32 mouse cellular contexts compared by ENCODE assay signal in the genomic region with DNA sequence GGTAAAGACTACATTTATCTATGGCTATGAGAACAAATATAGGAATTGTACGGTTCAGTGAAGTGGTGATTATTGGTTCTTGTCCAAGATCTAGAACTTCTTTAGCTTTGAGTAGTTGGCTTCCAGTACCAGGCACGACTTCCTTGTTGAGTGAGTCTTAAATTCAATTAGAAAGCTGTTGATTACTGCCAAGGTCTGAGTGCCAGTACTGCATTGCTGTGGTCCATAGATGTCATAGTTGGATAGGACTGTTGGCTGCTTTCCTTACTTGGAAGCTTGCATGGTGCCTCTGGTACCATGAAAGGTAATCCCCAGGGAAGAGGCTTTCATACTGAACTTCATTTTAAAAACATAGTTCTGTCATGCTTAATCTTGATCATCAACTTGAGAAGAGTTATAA.
"Had no signal": no experiment of that assay in that cellular context is flagged by ENCODE, and none has a peak within 500 bp of the region (broad histone marks: within the 10 kb centered on the region; RNA-seq: fewer than 3 reads in every experiment).

No protein-coding gene starts in this region.

- H3K9me3 ChIP-seq: heart, embryonic 15.5 days; hindbrain, embryonic 10.5 days; hindbrain, embryonic 12.5 days; hindbrain, embryonic 13.5 days; hindbrain, embryonic 15.5 days; intestine, embryonic 15.5 days; kidney, embryonic 15.5 days had no signal

- H3K9ac ChIP-seq: heart, embryonic 15.5 days; hindbrain, embryonic 12.5 days; hindbrain, embryonic 13.5 days; hindbrain, embryonic 14.5 days; hindbrain, embryonic 15.5 days; intestine, embryonic 15.5 days; kidney, embryonic 15.5 days had no signal

- H3K27ac ChIP-seq: heart, embryonic 15.5 days; hindbrain, embryonic 10.5 days; hindbrain, embryonic 12.5 days; hindbrain, embryonic 13.5 days; hindbrain, embryonic 14.5 days; hindbrain, embryonic 15.5 days; hindbrain, postnatal 0 days; intestine, embryonic 15.5 days; kidney, embryonic 15.5 days; kidney, postnatal 0 days; layer of hippocampus, adult 2 months; left cerebral cortex, adult 2 months had no signal

- DNase-seq: heart, postnatal 10 days; heart, postnatal 14 days; heart, postnatal 36 days; heart, postnatal 4 days; kidney, adult 11 months; kidney, adult 18-20 months; kidney, adult 2 months; kidney, adult 8-10 months; kidney, adult 9 months; kidney, postnatal 10 days; kidney, postnatal 14 days; kidney, postnatal 25 days; kidney, postnatal 36 days; kidney, postnatal 4 days; layer of hippocampus, adult 9-11 months; layer of hippocampus, postnatal 36 days had no signal

- H3K4me2 ChIP-seq: heart, embryonic 15.5 days; hindbrain, embryonic 12.5 days; hindbrain, embryonic 13.5 days; hindbrain, embryonic 14.5 days; hindbrain, embryonic 15.5 days; intestine, embryonic 15.5 days; kidney, embryonic 15.5 days had no signal

- H3K4me3 ChIP-seq: heart, embryonic 15.5 days; hindbrain, embryonic 10.5 days; hindbrain, embryonic 12.5 days; hindbrain, embryonic 13.5 days; hindbrain, embryonic 15.5 days; intestine, embryonic 15.5 days; kidney, embryonic 15.5 days; layer of hippocampus, adult 2 months; left cerebral cortex, adult 2 months had no signal

- H3K36me3 ChIP-seq: heart, embryonic 15.5 days; hindbrain, embryonic 10.5 days; hindbrain, embryonic 12.5 days; hindbrain, embryonic 13.5 days; hindbrain, embryonic 15.5 days; intestine, embryonic 15.5 days; kidney, embryonic 15.5 days had no signal

- H3K27me3 ChIP-seq: heart, embryonic 15.5 days; hindbrain, embryonic 12.5 days; hindbrain, embryonic 13.5 days; hindbrain, embryonic 15.5 days; intestine, embryonic 15.5 days; kidney, embryonic 15.5 days had no signal

- H3K4me1 ChIP-seq: heart, embryonic 15.5 days; hindbrain, embryonic 10.5 days; hindbrain, embryonic 12.5 days; hindbrain, embryonic 13.5 days; hindbrain, embryonic 15.5 days; intestine, embryonic 15.5 days; kidney, embryonic 15.5 days had no signal

- ATAC-seq: hindbrain, embryonic 16.5 days; hindbrain, postnatal 0 days; inflammation-experienced regulatory T-cells, adult 6 months; intestine, embryonic 15.5 days; intestine, embryonic 16.5 days; intestine, postnatal 0 days had no signal
